Mouse (Mus musculus): ENCODE results near the gene Ldb2.

DNA sequence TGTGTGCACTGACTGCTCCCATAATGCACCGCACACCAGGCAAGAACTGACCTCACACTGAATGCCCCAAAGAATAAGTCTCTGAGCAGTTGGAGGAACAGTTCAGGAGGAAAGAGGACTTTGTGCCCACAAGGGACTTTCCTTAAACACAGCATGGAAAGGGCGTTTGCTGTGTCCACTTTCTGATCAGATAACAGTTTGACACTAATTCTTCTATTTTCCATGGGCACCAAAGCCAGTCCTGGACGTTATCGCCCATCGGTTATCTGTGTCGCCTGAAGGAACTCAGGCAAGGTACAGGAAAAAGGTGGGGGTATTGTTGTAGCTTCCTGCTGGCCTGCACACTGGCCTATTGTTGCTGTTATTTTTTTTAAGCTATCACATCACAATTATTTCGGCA, 34.6 kb downstream of the Ldb2 start:
- TF ChIP-seq CTCF (IDR thresholded peaks at IDR 0.05; ENCODE audit: low read depth) = no peak
- TF ChIP-seq EP300 (IDR thresholded peaks at IDR 0.05; ENCODE audit: low read depth) = no peak
